Mouse (Mus musculus) thymus, postnatal 14 days (tissue): Measurements from ENCODE around the gene Kcnd1.
"Not testable (repeated sequence)": the region's sequence is repeated elsewhere in the genome, so short reads cannot be mapped to it uniquely, and the experiment has no call there.

Experiments used
- DNase-seq: peaks from one replicate; pipeline ENCODE4 v3.0.0; 2021

Gene Kcnd1

GRCm38 (mm10) chrX:7821865-7822779, at the start of gene Kcnd1:
TSS of gene Kcnd1 (plus strand) at chrX:7822289.
- no peak for DNase-seq

- DNase-seq = peak; percentile 14
Measured at GRCm38 (mm10) chrX:7772766-7773165, 49.3 kb upstream of the Kcnd1 start.

DNA sequence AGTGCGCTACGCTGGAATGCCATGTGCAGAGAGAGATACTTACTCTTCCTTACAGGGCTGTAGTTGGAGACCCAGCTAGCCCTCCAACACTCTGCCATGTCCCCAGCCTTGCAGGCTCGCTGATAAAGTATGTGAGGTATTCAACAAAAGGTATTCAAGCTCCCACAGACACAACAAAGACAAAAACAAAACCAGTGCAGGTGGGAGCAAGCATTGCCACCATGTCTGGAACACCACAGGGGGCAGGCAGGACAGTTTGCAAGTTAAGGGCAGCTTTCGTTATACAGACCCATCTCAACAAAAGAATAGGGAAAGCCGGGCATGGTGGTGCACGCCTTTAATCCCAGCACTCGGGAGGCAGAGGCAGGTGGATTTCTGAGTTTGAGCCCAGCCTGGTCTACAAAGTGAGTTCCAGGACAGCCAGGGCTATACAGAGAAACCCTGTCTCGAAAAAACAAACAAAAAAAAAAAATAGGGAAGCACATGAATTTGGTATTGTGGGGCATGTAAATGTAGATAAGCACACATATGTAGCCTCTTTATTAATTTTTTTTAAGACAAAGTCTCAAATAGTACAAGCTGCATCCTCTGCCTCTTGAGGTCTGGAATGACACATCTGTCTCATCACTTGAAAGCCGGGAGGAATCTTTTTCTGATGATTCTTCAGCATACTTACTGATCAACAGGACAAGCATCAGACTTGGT, 46.4 kb upstream of the Kcnd1 start:
- DNase-seq = no peak

DNA sequence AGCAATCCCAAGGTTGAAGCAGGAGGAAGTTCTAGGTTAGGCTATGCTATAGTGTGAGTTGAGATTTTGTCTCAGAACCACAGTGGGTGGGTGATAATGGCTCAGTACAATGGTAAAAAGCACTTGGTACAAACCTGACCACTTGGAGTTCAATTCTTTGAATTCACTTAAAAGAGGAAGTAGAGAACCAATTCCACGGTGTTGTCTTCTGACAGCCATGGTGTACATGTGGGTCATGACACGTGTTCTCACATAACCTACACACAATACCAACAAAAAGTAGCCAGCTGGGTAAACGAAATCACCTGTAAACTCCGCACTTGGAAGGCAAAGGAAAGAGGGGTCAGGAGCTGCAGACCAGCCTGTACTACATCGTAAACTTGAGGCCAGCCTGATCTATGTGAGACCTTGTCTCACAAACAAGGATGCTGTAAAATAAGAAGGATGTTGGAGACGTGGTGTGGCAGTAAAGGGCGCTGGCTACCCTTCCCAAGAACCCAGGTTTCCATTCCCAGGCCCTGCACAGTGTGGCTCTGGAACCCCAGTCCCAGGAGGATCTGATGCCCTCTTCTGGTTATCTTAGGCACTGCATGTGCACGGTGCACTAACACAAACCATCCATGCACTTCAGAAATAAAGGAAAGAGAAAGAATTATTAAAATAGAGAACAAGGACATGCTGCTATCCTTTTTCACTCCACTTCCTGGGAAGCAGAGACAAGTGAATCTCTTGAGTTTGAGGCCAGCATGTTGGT, 45.6 kb upstream of the Kcnd1 start:
- peak; percentile 56 for DNase-seq

GRCm38 (mm10) chrX:7778450-7779244, 43.4 kb upstream of the Kcnd1 start:
- DNase-seq = no peak

GRCm38 (mm10) chrX:7779294-7779693, 42.8 kb upstream of the Kcnd1 start:
- no peak for DNase-seq

DNA sequence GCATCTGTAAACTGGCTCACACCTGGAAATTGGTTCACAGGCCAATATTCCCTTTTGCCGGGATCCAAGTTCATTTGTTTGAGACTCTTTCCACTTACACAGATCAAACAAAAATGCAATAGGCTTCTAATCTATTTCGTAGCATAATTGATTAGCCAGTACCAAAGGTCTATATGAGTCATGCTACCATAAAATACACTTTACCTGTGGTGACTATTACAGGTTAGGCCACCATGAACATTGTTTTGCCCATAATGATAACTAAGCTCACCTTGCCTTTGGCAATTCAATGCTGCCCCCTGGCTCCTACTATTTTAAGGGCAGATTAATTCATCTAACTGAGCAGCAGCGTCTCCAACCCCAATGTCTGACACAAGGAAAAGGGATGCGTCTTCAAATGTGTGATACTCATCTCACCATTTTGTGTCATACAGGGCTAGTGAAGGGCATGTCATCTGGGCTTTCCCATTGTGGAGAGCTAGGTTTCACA, 39.4 kb upstream of the Kcnd1 start:
- DNase-seq = no peak

DNA sequence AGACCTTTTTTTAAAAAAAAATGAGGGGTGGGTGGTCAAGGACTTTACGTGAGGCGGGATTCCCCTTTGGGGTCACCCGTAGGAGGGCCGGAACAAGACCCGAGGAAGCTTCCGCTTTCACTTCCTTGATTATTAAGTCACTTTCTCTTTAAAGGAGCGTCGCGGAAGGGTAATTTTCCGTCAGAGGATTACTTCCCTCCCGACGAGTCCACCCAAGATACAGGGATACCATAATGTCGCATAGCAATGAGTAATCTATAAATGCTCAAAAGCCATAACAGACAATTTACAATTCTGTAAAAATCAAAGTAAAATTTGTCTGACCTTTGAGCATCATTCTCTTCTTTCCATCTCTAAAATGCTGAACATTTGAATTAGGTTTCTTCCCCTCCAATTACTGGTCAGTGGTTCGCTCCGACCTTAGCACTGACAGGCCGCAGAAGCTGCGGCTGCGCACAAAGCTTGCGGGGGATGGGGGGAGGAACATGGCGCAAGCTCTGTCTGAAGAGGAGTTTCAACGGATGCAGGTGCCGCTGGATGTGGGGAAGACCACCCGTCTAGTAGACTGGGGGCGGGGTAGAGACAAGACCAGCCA, 32.5 kb upstream of the Kcnd1 start, which contains the start of gene Gripap1:
Gene Gripap1, plus strand, starts transcription at position 224 of the 595 bp plus-strand sequence.
- peak; percentile 85 for DNase-seq

DNA sequence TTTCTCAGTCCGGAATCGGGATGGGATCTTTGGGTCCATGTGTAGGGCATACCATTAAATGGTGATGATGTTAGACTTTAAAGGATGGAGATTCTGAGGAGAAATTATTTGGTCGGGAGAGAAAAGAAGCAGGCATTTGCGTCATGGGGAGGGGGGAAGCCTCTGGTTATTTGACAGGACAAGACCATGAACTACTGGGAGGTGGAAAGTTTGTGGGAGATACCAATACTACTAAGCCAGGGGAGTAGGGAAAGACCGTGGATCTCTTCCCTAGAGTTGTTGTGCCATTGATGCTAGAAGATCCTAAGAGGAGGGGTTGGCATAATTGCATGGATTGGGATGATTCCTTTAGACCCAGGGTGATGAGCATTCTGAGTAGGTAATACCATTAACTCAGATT, 31.8 kb upstream of the Kcnd1 start:
- peak; percentile 6 for DNase-seq

- peak; percentile 9 for DNase-seq
Measured at GRCm38 (mm10) chrX:7793361-7793760, 28.7 kb upstream of the Kcnd1 start.

GRCm38 (mm10) chrX:7795016-7795415, 27.1 kb upstream of the Kcnd1 start:
- peak; percentile 37 for DNase-seq

GRCm38 (mm10) chrX:7797327-7797726, 24.8 kb upstream of the Kcnd1 start:
- DNase-seq = no peak

DNA sequence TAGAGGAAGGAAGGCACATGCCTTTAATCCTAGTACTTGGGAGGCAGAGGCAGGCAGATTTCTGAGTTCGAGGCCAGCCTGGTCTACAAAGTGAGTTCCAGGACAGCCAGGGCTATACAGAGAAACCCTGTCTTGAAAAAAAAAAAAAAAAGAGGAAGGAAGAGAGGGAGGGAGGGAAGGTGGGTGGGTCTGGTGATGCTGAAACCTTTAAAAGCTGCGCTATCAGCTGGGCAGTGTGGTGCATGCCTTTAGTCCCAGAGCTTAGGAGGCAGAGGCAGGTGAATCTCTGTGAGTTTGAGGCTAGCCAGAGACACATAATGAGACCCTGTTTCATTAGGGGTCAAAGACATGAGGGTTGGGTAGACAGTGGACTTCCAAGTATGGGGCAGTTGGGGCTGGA, 19.9 kb upstream of the Kcnd1 start:
- not testable (repeated sequence) for DNase-seq

- DNase-seq = peak; percentile 23
Measured at GRCm38 (mm10) chrX:7815016-7815415, 7.1 kb upstream of the Kcnd1 start.

DNA sequence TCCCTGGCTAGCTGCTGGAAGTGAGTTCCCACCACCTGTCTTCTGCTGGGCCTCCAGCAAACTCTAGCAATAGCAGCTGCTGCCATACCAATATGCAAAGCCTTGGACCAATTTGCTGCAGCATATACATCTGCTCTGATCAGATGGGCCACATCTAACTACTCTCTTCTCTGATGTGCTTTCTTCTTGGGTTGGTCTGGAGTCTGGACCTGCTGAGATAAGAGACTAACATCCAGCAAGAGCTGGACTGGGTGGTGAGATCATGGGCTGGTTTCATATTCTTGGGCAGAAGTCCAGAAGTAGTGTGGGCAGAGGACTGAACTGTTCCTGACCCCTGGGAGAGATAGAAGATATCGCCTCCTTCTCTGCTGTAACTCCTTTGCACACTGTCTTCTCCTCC, 15.1 kb downstream of the Kcnd1 start:
- DNase-seq = no peak

GRCm38 (mm10) chrX:7840842-7841162, 18.7 kb downstream of the Kcnd1 start:
- DNase-seq = no peak

- peak; percentile 96 for DNase-seq
Measured at GRCm38 (mm10) chrX:7841163-7842162, 19.4 kb downstream of the Kcnd1 start, which contains the start of gene Otud5. TSS of gene Otud5 (plus strand) at chrX:7841364.

DNA sequence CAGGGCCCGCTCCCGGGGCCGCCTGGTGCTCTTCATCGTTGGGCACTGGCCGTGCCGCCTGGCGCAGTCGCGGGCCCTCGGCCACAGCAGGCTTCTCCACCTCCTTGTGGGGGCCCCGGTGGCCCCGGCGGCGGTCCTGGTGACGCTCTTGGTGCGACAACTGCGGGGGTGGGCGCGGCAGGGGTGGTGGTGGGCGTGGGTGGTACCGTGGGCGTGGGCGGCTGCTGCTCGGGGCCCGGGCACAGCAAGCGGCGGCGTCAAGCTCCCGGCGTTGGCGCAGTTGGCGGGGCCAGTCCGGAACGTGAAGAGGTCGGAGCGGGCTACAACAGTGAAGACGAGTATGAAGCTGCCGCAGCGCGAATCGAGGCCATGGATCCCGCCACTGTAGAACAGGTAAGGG, 20.2 kb downstream of the Kcnd1 start:
- peak; percentile 54 for DNase-seq

DNA sequence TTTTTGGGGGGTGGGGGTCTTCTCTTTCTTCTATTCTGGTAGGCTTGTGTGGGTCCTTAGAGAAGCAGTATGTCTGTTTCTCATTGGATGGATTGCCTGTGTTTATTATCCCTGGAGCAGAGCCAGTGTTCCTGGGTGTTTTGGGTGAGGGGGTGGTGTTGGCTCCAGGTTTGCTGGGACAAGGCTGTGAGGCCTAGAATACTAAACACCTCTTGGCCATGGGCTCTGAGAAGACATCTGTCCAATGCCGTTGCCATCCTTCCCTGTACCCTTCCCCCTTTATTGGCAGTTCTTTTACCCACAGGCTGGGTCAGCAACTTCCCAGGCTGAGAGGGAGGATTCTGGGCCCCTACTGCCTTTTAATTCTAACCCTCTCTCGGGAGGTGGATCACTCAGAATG, 25.8 kb downstream of the Kcnd1 start:
- DNase-seq = no peak

DNA sequence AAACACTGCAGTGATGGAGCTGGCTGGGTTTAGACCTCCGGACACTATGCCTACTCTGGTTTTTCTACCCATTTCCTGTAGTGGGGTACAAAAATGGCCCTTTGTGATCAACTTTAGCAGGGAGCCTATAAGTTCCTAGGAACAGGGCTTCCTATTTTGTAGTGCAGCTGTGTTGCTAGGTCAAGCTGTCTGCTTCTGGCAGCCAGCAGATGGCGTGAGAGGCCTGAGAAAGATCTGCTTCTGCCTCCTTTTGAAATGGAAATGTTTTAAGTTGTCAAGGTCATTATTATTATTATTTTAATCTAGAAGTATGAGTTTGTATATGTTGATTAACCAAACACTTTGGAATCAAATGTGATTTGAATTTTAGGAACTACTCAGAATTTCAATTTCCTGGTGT, 32.5 kb downstream of the Kcnd1 start:
- DNase-seq = peak; percentile 43
